8 mouse cellular contexts compared by ENCODE assay signal in genomic region chr3:55782056-55782687, GRCm38 (mm10). TPM values are rescaled to one million over a fixed set of nuclear protein-coding genes. Genes with fewer than 3 reads are reported as not detected.
DNase-seq lines count a peak whose midpoint lies in the region; ATAC-seq and TF ChIP-seq lines count a peak whose summit lies in the region.

Gene Mab21l1, plus strand, starts transcription at chr3:55782510.

- peaks cover 86% of the 10 kb centered on the region for H3K27me3 ChIP-seq in intestine, embryonic 14.5 days (replicated peaks; ENCODE audit: control insufficient read depth, insufficient read depth, low read length)

- H3K9me3 ChIP-seq in intestine, embryonic 14.5 days (ENCODE audit: control insufficient read depth, low read length), result no peaks in the 10 kb centered on the region

- no peak for DNase-seq in layer of hippocampus, adult 2 months (ENCODE audit: low spot score in 2 of 2)
- no peak for DNase-seq in layer of hippocampus, adult 18-20 months (ENCODE audit: low spot score in 2 of 2)
- DNase-seq in cerebellum, adult 8-10 months, result peak; percentile 93
- peak; percentile 92 for DNase-seq in gastrocnemius, adult 2 months
- peak; percentile 67 for DNase-seq in intestine, embryonic 14.5 days (ENCODE audit: low spot score)
- no peak for DNase-seq in spleen, postnatal 10 days (ENCODE audit: low spot score in 2 of 2)
- no peak for DNase-seq in c-Kit-positive CD71-positive TER-119-positive erythroid progenitor cells, embryonic 14.5 days (ENCODE audit: low spot score)

- H3K4me3 ChIP-seq in layer of hippocampus, adult 2 months, result peak within 1 kb of the TSS; percentile 24; the same call in 1 of the 2 replicates
- peak within 1 kb of the TSS; percentile 87 for H3K4me3 ChIP-seq in gastrocnemius, adult 2 months
- peak within 1 kb of the TSS; percentile 29 for H3K4me3 ChIP-seq in intestine, embryonic 14.5 days (ENCODE audit: low read depth, low read length)

- 18% methylated on average over 16 of the region's 16 CpGs for WGBS in intestine, embryonic 14.5 days

- peak within 1 kb of the TSS; percentile 31 for H3K9ac ChIP-seq in intestine, embryonic 14.5 days (ENCODE audit: low read length)

- peaks cover 10% of the 10 kb centered on the region; the same call in 1 of the 2 replicates for H3K4me1 ChIP-seq in intestine, embryonic 14.5 days (replicated peaks; ENCODE audit: control insufficient read depth, insufficient read depth, low read length)

- H3K36me3 ChIP-seq in intestine, embryonic 14.5 days (ENCODE audit: control insufficient read depth, insufficient read depth, low read length), result no peaks in the 10 kb centered on the region

- H3K27ac ChIP-seq in layer of hippocampus, adult 2 months, result no peak within 1 kb of the TSS
- H3K27ac ChIP-seq in gastrocnemius, adult 2 months, result peak within 1 kb of the TSS; percentile 87
- 0 out of 2 replicates have a peak within 1 kb of the TSS, but pooled peaks have one; percentile 27 for H3K27ac ChIP-seq in intestine, embryonic 14.5 days (ENCODE audit: low read depth)

- intact Hi-C loops in gastrocnemius, adult 2 months (cut with DNase I), result no loop called here

- ATAC-seq in intestine, embryonic 14.5 days (replicated peaks; ENCODE audit: low FRiP score, low TSS enrichment, low read depth), result no peak
- peak; percentile 38; the same call in 1 of the 2 replicates for ATAC-seq in megakaryocyte progenitor cell, adult 5-6 weeks (replicated peaks; ENCODE audit: poor library complexity)

- TF ChIP-seq CTCF in layer of hippocampus, adult 2 months (conservative IDR thresholded peaks at IDR 0.05), result no peak
- TF ChIP-seq CTCF in gastrocnemius, adult 2 months (IDR thresholded peaks at IDR 0.05), result no peak

- peak within 1 kb of the TSS; percentile 37 for H3K4me2 ChIP-seq in intestine, embryonic 14.5 days (ENCODE audit: low read length)

RNA-seq across cellular contexts. Expression of gene Mab21l1, which starts in this region (rescaled TPM):
- under 1 TPM; 0.64 to 0.77 TPM for total RNA-seq in layer of hippocampus, adult 2 months (2021)
- under 1 TPM; 0.38 to 0.77 TPM for total RNA-seq in layer of hippocampus, adult 18-20 months (2021)
- 1 to 10 TPM in 1 of 2 experiments, under 1 TPM in 1; 0.86 to 3.7 TPM for total RNA-seq in gastrocnemius, adult 2 months (2021)
- polyA plus RNA-seq in intestine, embryonic 14.5 days (2014; fragmentation: Nextera tagmentation; extraction: Ambion mirVana), result 16.6 and 23.5 TPM in 2 replicates
- total RNA-seq in megakaryocyte progenitor cell, adult 5-6 weeks (2015), result not detected in 2 replicates
- not detected in 2 replicates for total RNA-seq in megakaryocyte progenitor cell, adult 5-6 weeks (2017)

Comparison
In these comparisons a context has a peak if more than half of its experiments do, and no peak if none do; other contexts are left out.
1. Peak in ATAC-seq in megakaryocyte progenitor cell, adult 5-6 weeks; RNA of the gene not detected or under 1 TPM.
2. DNase-seq: peak in cerebellum, adult 8-10 months (single experiment), gastrocnemius, adult 2 months (single experiment) and intestine, embryonic 14.5 days (single experiment); none in layer of hippocampus, adult 2 months (0 of 2), layer of hippocampus, adult 18-20 months (0 of 2), spleen, postnatal 10 days (0 of 2) and c-Kit-positive CD71-positive TER-119-positive erythroid progenitor cells, embryonic 14.5 days (single experiment).
3. H3K4me3 ChIP-seq: peak in every context shown above with its lines; median percentile 87 in gastrocnemius, adult 2 months; 29 in intestine, embryonic 14.5 days; 24 in layer of hippocampus, adult 2 months.